Mouse (Mus musculus): ENCODE measurements at regions not wholly inside any gene's neighbourhood (a gene's known extent, or its start where the extent isn't known, plus 50 kb on each side); places are given as distances from the start of the nearest gene placed in this dataset.

- Histone ChIP-seq H3K4me3 (ENCODE audit: low read length) (no peak overlapping the region), H3K9me3 (ENCODE audit: low read length) (no peaks in the 10 kb centered on the region), H3K4me1 (ENCODE audit: insufficient read depth, low read length) (no peaks in the 10 kb centered on the region), H3K9ac (replicated peaks; ENCODE audit: low read length) (no peak overlapping the region), H3K4me2 (ENCODE audit: low read depth, low read length) (no peak overlapping the region), H3K27ac (no peak overlapping the region), H3K27me3 (ENCODE audit: insufficient read depth, low read length) (no peaks in the 10 kb centered on the region), H3K36me3 (ENCODE audit: insufficient read depth, low read length) (no peaks in the 10 kb centered on the region)
- ATAC-seq (peak; percentile 93), DNase-seq (ENCODE audit: low spot score) (peak; percentile 83)
- TF ChIP-seq CTCF (IDR thresholded peaks at IDR 0.05; ENCODE audit: low read depth) = 0 out of 2 replicates have a peak, but pooled peaks have one; percentile 4
- 43% methylated on average over 3 of the region's 3 CpGs for whole genome bisulfite sequencing
Measured at GRCm38 (mm10) chr5:111935381-111936134, 201.8 kb downstream of the Gm26897 start.

- no peak overlapping the region for H3K9ac ChIP-seq (replicated peaks; ENCODE audit: low read length)
- H3K4me3 ChIP-seq (ENCODE audit: low read length) = no peak overlapping the region
- no peaks in the 10 kb centered on the region for H3K9me3 ChIP-seq (ENCODE audit: low read length)
- no peak overlapping the region for H3K4me2 ChIP-seq (ENCODE audit: low read depth, low read length)
- no peak for TF ChIP-seq CTCF (IDR thresholded peaks at IDR 0.05; ENCODE audit: low read depth)
- H3K27ac ChIP-seq = no peak overlapping the region
- no peaks in the 10 kb centered on the region for H3K27me3 ChIP-seq (ENCODE audit: insufficient read depth, low read length)
- peaks cover 9% of the 10 kb centered on the region; the same call in 1 of the 2 replicates for H3K4me1 ChIP-seq (ENCODE audit: insufficient read depth, low read length)
- WGBS = 81% methylated on average over 16 of the region's 16 CpGs
- no peak for DNase-seq (ENCODE audit: low spot score)
- ATAC-seq = no peak
- no peaks in the 10 kb centered on the region for H3K36me3 ChIP-seq (ENCODE audit: insufficient read depth, low read length)
Measured at GRCm38 (mm10) chr5:111941831-111942230, 208.1 kb downstream of the Gm26897 start.

GRCm38 (mm10) chr5:111942792-111943191, 209.1 kb downstream of the Gm26897 start:
- Histone ChIP-seq H3K4me1 (ENCODE audit: insufficient read depth, low read length) (peaks cover 9% of the 10 kb centered on the region; the same call in 1 of the 2 replicates), H3K36me3 (ENCODE audit: insufficient read depth, low read length) (no peaks in the 10 kb centered on the region), H3K4me3 (ENCODE audit: low read length) (no peak overlapping the region), H3K4me2 (ENCODE audit: low read depth, low read length) (no peak overlapping the region), H3K27me3 (ENCODE audit: insufficient read depth, low read length) (no peaks in the 10 kb centered on the region), H3K9ac (replicated peaks; ENCODE audit: low read length) (no peak overlapping the region), H3K9me3 (ENCODE audit: low read length) (no peaks in the 10 kb centered on the region), H3K27ac (no peak overlapping the region)
- TF ChIP-seq CTCF (IDR thresholded peaks at IDR 0.05; ENCODE audit: low read depth) = no peak
- ATAC-seq = no peak
- 90% methylated on average over 2 of the region's 2 CpGs for WGBS
- no peak for DNase-seq (ENCODE audit: low spot score)

- Histone ChIP-seq H3K4me2 (ENCODE audit: low read depth, low read length) (peak overlapping the region; percentile 46; the same call in 1 of the 2 replicates), H3K9ac (replicated peaks; ENCODE audit: low read length) (no peak overlapping the region; the same call in 1 of the 2 replicates), H3K36me3 (ENCODE audit: insufficient read depth, low read length) (no peaks in the 10 kb centered on the region), H3K27ac (peak overlapping the region; percentile 59; the same call in 1 of the 2 replicates), H3K27me3 (ENCODE audit: insufficient read depth, low read length) (no peaks in the 10 kb centered on the region), H3K4me3 (ENCODE audit: low read length) (no peak overlapping the region), H3K9me3 (ENCODE audit: low read length) (no peaks in the 10 kb centered on the region), H3K4me1 (ENCODE audit: insufficient read depth, low read length) (peaks cover 9% of the 10 kb centered on the region; the same call in 1 of the 2 replicates)
- ATAC-seq (no peak), DNase-seq (ENCODE audit: low spot score) (peak; percentile 22)
- 47% methylated on average over 21 of the region's 21 CpGs for WGBS
- TF ChIP-seq CTCF (IDR thresholded peaks at IDR 0.05; ENCODE audit: low read depth) = no peak
Measured at GRCm38 (mm10) chr5:111943337-111944162, 209.8 kb downstream of the Gm26897 start.

- peaks cover 9% of the 10 kb centered on the region; the same call in 1 of the 2 replicates for H3K4me1 ChIP-seq (ENCODE audit: insufficient read depth, low read length)
- no peaks in the 10 kb centered on the region for H3K27me3 ChIP-seq (ENCODE audit: insufficient read depth, low read length)
- H3K27ac ChIP-seq = peak overlapping the region; percentile 58
- peak overlapping the region; percentile 46 for H3K4me2 ChIP-seq (ENCODE audit: low read depth, low read length)
- DNase-seq (ENCODE audit: low spot score) = peak; percentile 74
- no peak overlapping the region; the same call in 1 of the 2 replicates for H3K9ac ChIP-seq (replicated peaks; ENCODE audit: low read length)
- WGBS = 12% methylated on average over 28 of the region's 28 CpGs
- no peak overlapping the region for H3K4me3 ChIP-seq (ENCODE audit: low read length)
- TF ChIP-seq CTCF (IDR thresholded peaks at IDR 0.05; ENCODE audit: low read depth) = no peak
- H3K36me3 ChIP-seq (ENCODE audit: insufficient read depth, low read length) = no peaks in the 10 kb centered on the region
- peak; percentile 86 for ATAC-seq
- no peaks in the 10 kb centered on the region for H3K9me3 ChIP-seq (ENCODE audit: low read length)
Measured at GRCm38 (mm10) chr5:111944273-111944971, 210.7 kb downstream of the Gm26897 start.

GRCm38 (mm10) chr5:111944972-111945285, 211.2 kb downstream of the Gm26897 start:
- no peak overlapping the region for H3K4me3 ChIP-seq (ENCODE audit: low read length)
- no peak for TF ChIP-seq CTCF (IDR thresholded peaks at IDR 0.05; ENCODE audit: low read depth)
- H3K27me3 ChIP-seq (ENCODE audit: insufficient read depth, low read length) = no peaks in the 10 kb centered on the region
- DNase-seq (ENCODE audit: low spot score) (no peak), ATAC-seq (no peak; the same call in none of the 2 replicates)
- H3K4me1 ChIP-seq (ENCODE audit: insufficient read depth, low read length) = peaks cover 9% of the 10 kb centered on the region; the same call in 1 of the 2 replicates
- no peak overlapping the region for H3K4me2 ChIP-seq (ENCODE audit: low read depth, low read length)
- no peak overlapping the region; the same call in 1 of the 2 replicates for H3K9ac ChIP-seq (replicated peaks; ENCODE audit: low read length)
- H3K27ac ChIP-seq = peak overlapping the region; percentile 58
- WGBS = 36% methylated on average over 3 of the region's 3 CpGs
- no peaks in the 10 kb centered on the region for H3K36me3 ChIP-seq (ENCODE audit: insufficient read depth, low read length)
- no peaks in the 10 kb centered on the region for H3K9me3 ChIP-seq (ENCODE audit: low read length)
